8 mouse cellular contexts compared by ENCODE assay signal in the genomic region with DNA sequence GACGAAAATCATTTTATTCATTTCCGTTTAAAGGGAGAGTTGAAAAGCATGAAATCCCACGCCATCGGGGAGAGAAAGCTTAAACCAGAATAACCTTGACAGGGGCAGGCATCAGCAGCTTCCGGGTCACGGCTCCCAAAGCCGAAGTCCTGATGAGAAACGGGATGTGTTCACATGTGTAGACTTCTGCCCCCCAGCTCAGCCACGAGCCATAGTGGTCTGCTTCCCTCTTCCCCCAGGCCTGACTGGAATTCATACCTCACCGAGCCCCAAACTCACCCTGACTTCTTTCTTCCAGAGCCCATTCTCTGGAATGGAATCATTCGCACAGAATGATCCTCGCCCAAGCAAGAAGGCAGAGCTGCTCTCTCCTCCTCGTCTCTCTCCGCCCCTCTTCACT.
A peak's percentile ranks its signal among the peaks of the same experiment; 100 is the strongest.
DNase-seq lines count a peak whose midpoint lies in the region; ATAC-seq and TF ChIP-seq lines count a peak whose summit lies in the region.
"Had no signal": no experiment of that assay in that cellular context is flagged by ENCODE, and none has a peak within 500 bp of the region (broad histone marks: within the 10 kb centered on the region; RNA-seq: fewer than 3 reads in every experiment).

No protein-coding gene starts in this region.

- no peak overlapping the region for H3K9ac ChIP-seq in lung, embryonic 14.5 days
- H3K9ac ChIP-seq in forebrain, postnatal 0 days: peak overlapping the region; percentile 26
- no peak overlapping the region for H3K9ac ChIP-seq in limb, embryonic 12.5 days (replicated peaks)
- H3K9ac ChIP-seq in neural tube, embryonic 14.5 days (replicated peaks; ENCODE audit: low read depth, low read length): no peak overlapping the region

- H3K27ac ChIP-seq in lung, embryonic 14.5 days (ENCODE audit: low read depth): no peak overlapping the region
- no peak overlapping the region for H3K27ac ChIP-seq in forebrain, postnatal 0 days (ENCODE audit: low read depth, low read length)
- no peak overlapping the region for H3K27ac ChIP-seq in limb, embryonic 12.5 days
- H3K27ac ChIP-seq in neural tube, embryonic 14.5 days (ENCODE audit: low read depth, low read length): no peak overlapping the region

- H3K4me1 ChIP-seq in lung, embryonic 14.5 days (ENCODE audit: insufficient read depth): no peaks in the 10 kb centered on the region
- H3K4me1 ChIP-seq in forebrain, postnatal 0 days (ENCODE audit: insufficient read depth): 0 out of 2 replicates have a peak, but pooled peaks cover 3% of the 10 kb centered on the region
- peaks cover 10% of the 10 kb centered on the region for H3K4me1 ChIP-seq in limb, embryonic 12.5 days (replicated peaks)
- H3K4me1 ChIP-seq in neural tube, embryonic 14.5 days (ENCODE audit: control insufficient read depth, insufficient read depth, low read length): peaks cover 7% of the 10 kb centered on the region; the same call in 1 of the 2 replicates

- H3K4me3 ChIP-seq in lung, embryonic 14.5 days (ENCODE audit: low read depth, low read length): peak overlapping the region; percentile 3; the same call in 1 of the 2 replicates
- 0 out of 2 replicates have a peak overlapping the region, but pooled peaks have one; percentile 13 for H3K4me3 ChIP-seq in forebrain, postnatal 0 days (ENCODE audit: low read depth, low read length)
- 0 out of 2 replicates have a peak overlapping the region, but pooled peaks have one; percentile 17 for H3K4me3 ChIP-seq in limb, embryonic 12.5 days (replicated peaks)
- H3K4me3 ChIP-seq in neural tube, embryonic 14.5 days (ENCODE audit: low read depth, low read length): no peak overlapping the region

- WGBS in lung, embryonic 14.5 days: 25% methylated on average over 14 of the region's 14 CpGs
- 27% methylated on average over 14 of the region's 14 CpGs for WGBS in forebrain, postnatal 0 days
- WGBS in limb, embryonic 12.5 days: 22% methylated on average over 14 of the region's 14 CpGs
- 14% methylated on average over 14 of the region's 14 CpGs for WGBS in neural tube, embryonic 14.5 days

- ATAC-seq in lung, embryonic 14.5 days (ENCODE audit: insufficient read depth): no peak
- ATAC-seq in forebrain, postnatal 0 days: 0 out of 2 replicates have a peak, but pooled peaks have one; percentile 3
- no peak for ATAC-seq in limb, embryonic 12.5 days (ENCODE audit: insufficient number of reproducible peaks, insufficient read depth, low FRiP score, low TSS enrichment, low read depth)
- no peak for ATAC-seq in neural tube, embryonic 14.5 days (ENCODE audit: low read depth)
- ATAC-seq in cerebellum, adult (ENCODE audit: insufficient number of reproducible peaks, low FRiP score, low TSS enrichment): no peak
- no peak for ATAC-seq in erythroblast, adult 5-6 weeks (replicated peaks; ENCODE audit: low FRiP score, poor library complexity, severe bottlenecking)

- DNase-seq in lung, embryonic 14.5 days: no peak
- DNase-seq in lung, postnatal 36 days: no peak
- no peak for DNase-seq in forebrain, postnatal 0 days
- DNase-seq: gastrocnemius, postnatal 14 days had no signal

- no peaks in the 10 kb centered on the region for H3K27me3 ChIP-seq in lung, embryonic 14.5 days (ENCODE audit: insufficient read depth, low read length)
- H3K27me3 ChIP-seq in forebrain, postnatal 0 days (ENCODE audit: insufficient read depth, low read length): no peaks in the 10 kb centered on the region
- peaks cover 18% of the 10 kb centered on the region for H3K27me3 ChIP-seq in limb, embryonic 12.5 days
- H3K27me3 ChIP-seq in neural tube, embryonic 14.5 days (ENCODE audit: control insufficient read depth, insufficient read depth, low read length): no peaks in the 10 kb centered on the region

- H3K36me3 ChIP-seq in lung, embryonic 14.5 days (ENCODE audit: insufficient read depth): no peaks in the 10 kb centered on the region
- H3K36me3 ChIP-seq in forebrain, postnatal 0 days (ENCODE audit: insufficient read depth): no peaks in the 10 kb centered on the region
- H3K36me3 ChIP-seq in limb, embryonic 12.5 days: no peaks in the 10 kb centered on the region
- no peaks in the 10 kb centered on the region for H3K36me3 ChIP-seq in neural tube, embryonic 14.5 days (ENCODE audit: control insufficient read depth, insufficient read depth, low read length)

- TF ChIP-seq CTCF in lung, embryonic 14.5 days (IDR thresholded peaks at IDR 0.05; ENCODE audit: low read depth): no peak
- no peak for TF ChIP-seq CTCF in forebrain, postnatal 0 days (IDR thresholded peaks at IDR 0.05; ENCODE audit: low read depth)

- H3K9me3 ChIP-seq in lung, embryonic 14.5 days (ENCODE audit: low read depth, low read length): no peaks in the 10 kb centered on the region
- no peaks in the 10 kb centered on the region for H3K9me3 ChIP-seq in forebrain, postnatal 0 days (ENCODE audit: low read length)
- H3K9me3 ChIP-seq in limb, embryonic 12.5 days: no peaks in the 10 kb centered on the region
- no peaks in the 10 kb centered on the region for H3K9me3 ChIP-seq in neural tube, embryonic 14.5 days (ENCODE audit: control insufficient read depth, low read length)

- H3K4me2 ChIP-seq in lung, embryonic 14.5 days: peak overlapping the region; percentile 42
- H3K4me2 ChIP-seq in forebrain, postnatal 0 days (ENCODE audit: low read depth): peak overlapping the region; percentile 41
- peak overlapping the region; percentile 55 for H3K4me2 ChIP-seq in limb, embryonic 12.5 days
- H3K4me2 ChIP-seq in neural tube, embryonic 14.5 days (ENCODE audit: low read depth, low read length): peak overlapping the region; percentile 41
